In the genomic region with DNA sequence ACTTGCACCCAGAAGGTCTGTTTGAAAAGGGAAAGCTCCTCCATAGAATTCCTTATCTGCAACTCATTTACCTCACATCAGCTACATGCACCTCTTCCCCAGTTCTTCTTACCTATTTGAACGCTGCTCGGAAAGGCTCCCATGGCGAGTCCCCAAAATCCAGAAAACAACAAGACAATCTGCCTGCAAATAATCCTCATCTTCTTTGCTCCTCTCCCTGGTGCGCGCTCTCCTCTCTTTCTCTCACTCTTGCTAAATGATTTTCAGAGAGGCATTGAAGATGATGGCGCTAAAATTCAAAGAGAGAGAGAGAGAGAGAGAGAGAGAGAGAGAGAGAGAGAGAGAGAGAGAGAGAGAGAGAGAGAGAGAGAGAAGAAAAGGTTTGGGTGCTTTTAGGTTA, we compare ENCODE assay signal across 8 mouse cellular contexts. TPM values are rescaled to one million over a fixed set of nuclear protein-coding genes. Genes with fewer than 3 reads are reported as not detected.
DNase-seq lines count a peak whose midpoint lies in the region; ATAC-seq and TF ChIP-seq lines count a peak whose summit lies in the region.

No protein-coding gene starts in this region.

- TF ChIP-seq CTCF in layer of hippocampus, adult 2 months (conservative IDR thresholded peaks at IDR 0.05): no peak

- under 1% methylated on average over 6 of the region's 6 CpGs for WGBS in forebrain, embryonic 15.5 days
- WGBS in midbrain, embryonic 13.5 days: 0% methylated on average over 6 of the region's 6 CpGs

- H3K4me1 ChIP-seq in forebrain, embryonic 15.5 days: 0 out of 2 replicates have a peak, but pooled peaks cover 13% of the 10 kb centered on the region
- H3K4me1 ChIP-seq in midbrain, embryonic 13.5 days (replicated peaks): peaks cover 12% of the 10 kb centered on the region; the same call in 1 of the 2 replicates

- no peaks in the 10 kb centered on the region for H3K9me3 ChIP-seq in forebrain, embryonic 15.5 days
- H3K9me3 ChIP-seq in midbrain, embryonic 13.5 days: no peaks in the 10 kb centered on the region

- DNase-seq in layer of hippocampus, adult 2 months (ENCODE audit: low spot score in 2 of 2): peak; percentile 2 to 13
- no peak for DNase-seq in layer of hippocampus, adult 9-11 months
- DNase-seq in cerebellum, postnatal 10 days: peak; percentile 48 to 58
- no peak for DNase-seq in urinary bladder, adult 2 months (ENCODE audit: low spot score)
- no peak for DNase-seq in adrenal gland, adult 18-20 months (ENCODE audit: low spot score in 2 of 2)

- no peaks in the 10 kb centered on the region for H3K36me3 ChIP-seq in forebrain, embryonic 15.5 days
- no peaks in the 10 kb centered on the region for H3K36me3 ChIP-seq in midbrain, embryonic 13.5 days

- H3K4me2 ChIP-seq in forebrain, embryonic 15.5 days (replicated peaks): peak overlapping the region; percentile 67
- H3K4me2 ChIP-seq in midbrain, embryonic 13.5 days (replicated peaks): peak overlapping the region; percentile 68

- peak overlapping the region; percentile 87 for H3K4me3 ChIP-seq in layer of hippocampus, adult 2 months
- peak overlapping the region; percentile 64 for H3K4me3 ChIP-seq in forebrain, embryonic 15.5 days
- H3K4me3 ChIP-seq in midbrain, embryonic 13.5 days (replicated peaks): peak overlapping the region; percentile 71

- no peaks in the 10 kb centered on the region for H3K27me3 ChIP-seq in forebrain, embryonic 15.5 days
- H3K27me3 ChIP-seq in midbrain, embryonic 13.5 days: no peaks in the 10 kb centered on the region

- ATAC-seq in forebrain, embryonic 15.5 days (replicated peaks): no peak
- no peak for ATAC-seq in midbrain, embryonic 13.5 days
- no peak for ATAC-seq in megakaryocyte-erythroid progenitor cell, adult 5-6 weeks (replicated peaks; ENCODE audit: low FRiP score, low TSS enrichment, poor library complexity, severe bottlenecking)

- peak overlapping the region; percentile 75 for H3K9ac ChIP-seq in forebrain, embryonic 15.5 days (replicated peaks)
- peak overlapping the region; percentile 81 for H3K9ac ChIP-seq in midbrain, embryonic 13.5 days (replicated peaks)

- H3K27ac ChIP-seq in layer of hippocampus, adult 2 months: peak overlapping the region; percentile 93
- peak overlapping the region; percentile 92 for H3K27ac ChIP-seq in forebrain, embryonic 15.5 days (replicated peaks)
- peak overlapping the region; percentile 93 for H3K27ac ChIP-seq in midbrain, embryonic 13.5 days

RNA-seq across cellular contexts. Expression of gene Gria4, which starts 1.0 kb away (rescaled TPM):
- total RNA-seq in layer of hippocampus, adult 2 months (2021): 10 to 100 TPM; 53.9 TPM
- polyA plus RNA-seq in forebrain, embryonic 15.5 days (2015; fragmentation: Nextera tagmentation; extraction: Ambion mirVana): 20.1 and 21.2 TPM in 2 replicates
- 23.3 and 25.4 TPM in 2 replicates for polyA plus RNA-seq in midbrain, embryonic 13.5 days (2015; fragmentation: Nextera tagmentation; extraction: Ambion mirVana)
- 6.1 and 8.5 TPM in 2 replicates for polyA plus RNA-seq in urinary bladder, adult 2 months (2012; rRNA removed)
- total RNA-seq in megakaryocyte-erythroid progenitor cell, adult 5-6 weeks (2014; fragmentation: Nextera tagmentation): not detected in 2 replicates
- total RNA-seq in megakaryocyte-erythroid progenitor cell, adult 5-6 weeks (2017): not detected in 2 replicates
- 1 to 10 TPM; 2.5 to 2.7 TPM for total RNA-seq in adrenal gland, adult 18-20 months (2021)

Comparison
In these comparisons a context has a peak if more than half of its experiments do, and no peak if none do; other contexts are left out.
1. DNase-seq: peak in layer of hippocampus, adult 2 months (2 of 2) and cerebellum, postnatal 10 days (2 of 2); none in layer of hippocampus, adult 9-11 months (single experiment), urinary bladder, adult 2 months (single experiment) and adrenal gland, adult 18-20 months (0 of 2).
2. RNA of gene Gria4, which starts 1.0 kb away (total RNA-seq): 53.9 TPM in layer of hippocampus, adult 2 months; 2.5 to 2.7 TPM in adrenal gland, adult 18-20 months and not detected in megakaryocyte-erythroid progenitor cell, adult 5-6 weeks; every median in the first group is over 10 times any median in the second.
3. Peak in every context shown above with its lines, with median percentiles within 50 percentile points of each other: H3K27ac ChIP-seq and H3K4me3 ChIP-seq.